Comparison of ENCODE assay signal across 18 mouse cellular contexts in the genomic region with DNA sequence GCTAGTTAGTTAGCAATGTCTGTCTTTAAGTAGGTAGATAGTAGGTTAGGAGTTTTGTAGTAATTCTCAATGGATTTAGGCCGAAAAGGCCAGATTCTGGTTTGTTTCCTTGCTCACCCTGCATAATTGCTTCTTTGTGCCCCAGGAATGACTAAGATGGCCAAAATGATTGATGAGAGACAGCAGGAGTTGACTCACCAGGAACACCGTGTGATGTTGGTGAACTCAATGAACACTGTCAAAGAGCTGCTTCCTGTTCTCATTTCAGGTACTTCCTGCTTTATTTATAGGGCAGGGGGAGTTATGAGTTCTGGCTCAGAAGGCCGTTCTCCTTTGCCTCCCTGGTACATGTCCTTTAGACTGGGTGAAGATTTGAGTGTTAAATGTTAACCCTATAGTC. TPM values are rescaled to one million over a fixed set of nuclear protein-coding genes. Genes with fewer than 3 reads are reported as not detected.
DNase-seq lines count a peak whose midpoint lies in the region; TF ChIP-seq lines count a peak whose summit lies in the region.
"Had no signal": no experiment of that assay in that cellular context is flagged by ENCODE, and none has a peak within 500 bp of the region (broad histone marks: within the 10 kb centered on the region; RNA-seq: fewer than 3 reads in every experiment).

No protein-coding gene starts in this region.

- DNase-seq in embryo, embryonic 10 days (ENCODE audit: low spot score) = peak; percentile 12
- no peak for DNase-seq in embryo, embryonic 9.5 days (ENCODE audit: extremely low spot score)
- DNase-seq in kidney, postnatal 14 days = peak; percentile 17
- no peak for DNase-seq in kidney, adult 18-20 months
- peak; percentile 27 for DNase-seq in mesoderm, embryonic 11.5 days (ENCODE audit: low read depth, low spot score)
- DNase-seq in cerebellum, postnatal 10 days = no peak
- DNase-seq: cerebellum, adult 18-20 months; cerebellum, postnatal 36 days; heart, postnatal 10 days; left cerebral cortex, postnatal 4 days; lung, adult 18-20 months; retina, postnatal 1 day; right cerebral cortex, postnatal 4 days had no signal

- peaks cover 94% of the 10 kb centered on the region for H3K79me2 ChIP-seq in C2C12 (ENCODE audit: control insufficient read depth, insufficient read depth)

- TF ChIP-seq CTCF in C2C12 (IDR thresholded peaks at IDR 0.05; ENCODE audit: control insufficient read depth, insufficient read depth, insufficient read length) = no peak

- H3K4me3 ChIP-seq in C2C12 (ENCODE audit: insufficient read depth, poor library complexity, severe bottlenecking) = no peak overlapping the region
- H3K4me3 ChIP-seq: embryonic facial prominence, embryonic 12.5 days; erythroblast, embryonic 14.5 days; forebrain, embryonic 15.5 days; left cerebral cortex, adult 2 months had no signal

- H3K27me3 ChIP-seq in C2C12 (ENCODE audit: control insufficient read depth, insufficient read depth, insufficient read length) = no peaks in the 10 kb centered on the region
- H3K27me3 ChIP-seq: embryonic facial prominence, embryonic 12.5 days; forebrain, embryonic 15.5 days had no signal

- H3K79me3 ChIP-seq in C2C12 (ENCODE audit: low read depth) = peaks cover 42% of the 10 kb centered on the region

- peaks cover 80% of the 10 kb centered on the region for H3K36me3 ChIP-seq in C2C12 (ENCODE audit: control insufficient read depth, insufficient read depth)
- H3K36me3 ChIP-seq: forebrain, embryonic 15.5 days had no signal

- no peak overlapping the region for H3ac ChIP-seq in C2C12 (ENCODE audit: control insufficient read depth, insufficient read length, low read depth)

TF ChIP-seq in C2C12, 6 proteins besides CTCF, POLR2A, EP300 and RAD21:
- no peak for TF ChIP-seq MYOG (IDR thresholded peaks at IDR 0.05; ENCODE audit: control insufficient read depth, extremely low read depth, insufficient read length)
- peak; percentile 80 for TF ChIP-seq MYOD1 (IDR thresholded peaks at IDR 0.05; ENCODE audit: control insufficient read depth, insufficient read length, low read depth)
- TF ChIP-seq FOSL1 (IDR thresholded peaks at IDR 0.05; ENCODE audit: insufficient read depth, low read length, poor library complexity, severe bottlenecking) = peak; percentile 35
- no peak for TF ChIP-seq USF1 (IDR thresholded peaks at IDR 0.05; ENCODE audit: low read depth)
- no peak for TF ChIP-seq MAX (IDR thresholded peaks at IDR 0.05)
- no peak for TF ChIP-seq CEBPB (IDR thresholded peaks at IDR 0.05; ENCODE audit: low read depth)
TF ChIP-seq in C2C12: peak in this region for 2.

RNA-seq across cellular contexts. Expression of a gene that starts 56.3 kb away (rescaled TPM):
- 129 TPM for polyA plus RNA-seq in C2C12 (2012; fragmentation: generic; extraction: Trizol)

Comparison
In these comparisons a context has a peak if more than half of its experiments do, and no peak if none do; other contexts are left out.
1. DNase-seq: peak in embryo, embryonic 10 days (single experiment), kidney, postnatal 14 days (single experiment) and mesoderm, embryonic 11.5 days (single experiment); none in embryo, embryonic 9.5 days (single experiment), kidney, adult 18-20 months (single experiment) and cerebellum, postnatal 10 days (0 of 2).